Mouse (Mus musculus): ENCODE measurements at regions not wholly inside any gene's neighbourhood (a gene's known extent, or its start where the extent isn't known, plus 50 kb on each side); places are given as distances from the start of the nearest gene placed in this dataset.

- in situ Hi-C loops (cut with MboI; ENCODE audit: low pct_unique_long_range_greater_than_20kb): no loop called here
- CTCF ChIA-PET: interaction anchor here (0.8 to 1.6 kb wide), 2 partner anchors 14 to 243 kb away, joined by 3 read pairs; no protein-coding TSS in a partner anchor
- POLR2A ChIA-PET: no interaction called here
- ATAC-seq: no peak
- TF ChIP-seq CTCF (IDR thresholded peaks at IDR 0.05): no peak
- DNase-seq (ENCODE audit: low read depth, low spot score): no peak
- peaks cover 36% of the 10 kb centered on the region for H3K27me3 ChIP-seq
Observed at GRCm38 (mm10) chrX:49618721-49619120, 53.4 kb upstream of the Olfr1320 start.

GRCm38 (mm10) chrX:49619530-49619929, 52.6 kb upstream of the Olfr1320 start:
- TF ChIP-seq CTCF (IDR thresholded peaks at IDR 0.05): no peak
- ATAC-seq (no peak), DNase-seq (ENCODE audit: low read depth, low spot score) (no peak)
- in situ Hi-C loops (cut with MboI; ENCODE audit: low pct_unique_long_range_greater_than_20kb): no loop called here
- ChIA-PET POLR2A (no interaction called here), CTCF (interaction anchor here (1.6 kb wide), 1 partner anchor 13 kb away, joined by 3 read pairs; no protein-coding TSS in a partner anchor)
- peaks cover 40% of the 10 kb centered on the region for H3K27me3 ChIP-seq
